Mouse (Mus musculus) adrenal gland, postnatal 4 days (tissue): ENCODE data around the gene Trim16. TPM values are rescaled to one million over a fixed set of nuclear protein-coding genes. Genes with fewer than 3 reads are reported as not detected.

Source experiments
- DNase-seq, 2 experiments: peaks; one replicate each; pipeline ENCODE4 v3.0.0; 2021 to 2022; ENCODE audit warnings: low spot score in 2 of 2, mixed read lengths in 2 of 2
- total RNA-seq, 2 experiments: library from RNA; stranded (reverse); gene quantifications; 2 replicates each; pipeline ENCODE4 v1.2.3; 2021

The Trim16 gene
- total RNA-seq, 2 experiments from 2014 or later = 9.9 to 11.7 TPM

DNA sequence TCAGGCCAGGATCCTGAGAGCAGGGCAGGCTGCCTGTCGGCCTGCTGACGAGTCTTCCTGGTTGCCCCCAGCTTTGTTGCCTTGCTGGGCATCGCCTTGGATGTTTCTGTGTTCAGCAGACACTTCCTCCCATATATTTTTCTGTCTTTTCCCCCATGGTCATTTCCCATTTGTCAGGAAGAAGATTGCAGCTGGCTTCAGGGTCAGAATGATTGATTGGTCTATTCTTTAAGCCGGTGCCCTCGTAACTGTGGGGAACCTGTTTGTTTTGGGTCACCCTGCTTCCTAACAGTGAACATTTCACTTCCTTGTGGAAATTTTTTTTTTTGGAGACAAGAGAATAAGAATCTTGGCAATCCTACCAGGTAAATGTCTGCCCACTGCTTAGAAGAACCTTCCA, 65.3 kb downstream of the Trim16 start:
- DNase-seq = no peak

DNA sequence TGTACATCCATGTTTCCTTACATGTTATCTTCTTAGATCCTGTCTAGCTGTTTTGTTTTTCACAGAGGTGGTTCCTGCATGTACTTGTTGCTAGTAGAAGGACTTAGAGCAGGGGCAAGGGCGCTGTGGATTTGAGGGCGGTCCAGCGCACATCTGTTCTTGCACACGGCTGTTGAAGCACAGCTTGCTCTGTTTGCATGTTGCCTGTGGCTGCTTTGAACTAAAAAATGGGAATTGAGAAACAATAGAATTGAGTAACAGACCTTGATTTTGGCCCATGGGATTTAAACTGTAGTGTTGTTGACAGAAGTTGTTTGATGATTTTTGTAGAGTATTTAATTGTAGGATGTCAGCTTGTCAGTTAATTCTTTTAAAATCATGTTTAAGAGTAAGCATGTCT, 70.8 kb downstream of the Trim16 start:
- no peak for DNase-seq

GRCm38 (mm10) chr11:62891763-62892162, 71.7 kb downstream of the Trim16 start:
- no peak for DNase-seq

Other genes with a start within 250 kb of the Trim16 start
- gene Trpv2, start 245.7 kb upstream of the Trim16 start, total RNA-seq = 1 to 10 TPM; 3.4 to 4.2 TPM
- gene Lrrc75a, start 171.7 kb upstream of the Trim16 start, total RNA-seq = 10 to 100 TPM; 47.8 to 53.0 TPM
- 10 to 100 TPM; 49.0 to 53.5 TPM for gene Mmgt2, start 171.6 kb upstream of the Trim16 start, total RNA-seq
- gene Zfp287, start 88.3 kb upstream of the Trim16 start, total RNA-seq = 1 to 10 TPM; 8.1 to 8.5 TPM
- gene Gm10428, start 67.1 kb upstream of the Trim16 start, total RNA-seq = not detected
- 10 to 100 TPM in 1 of 2 experiments, 1 to 10 TPM in 1; 8.9 to 11.0 TPM for gene Zfp286, start 30.8 kb upstream of the Trim16 start, total RNA-seq
- 1 to 10 TPM; 2.0 to 2.5 TPM for gene Fbxw10, start 26.8 kb downstream of the Trim16 start, total RNA-seq
- gene Tvp23b, start 59.2 kb downstream of the Trim16 start, total RNA-seq = 10 to 100 TPM; 34.4 to 41.1 TPM
- gene Cdrt4, start 131.0 kb downstream of the Trim16 start, total RNA-seq = under 1 TPM in 1 of 2 experiments, not detected in 1; 0.73 TPM
- gene Tekt3, start 241.4 kb downstream of the Trim16 start, total RNA-seq = not detected